8 mouse cellular contexts compared by ENCODE assay signal in genomic region chr7:73608070-73608803, GRCm38 (mm10).
DNase-seq lines count a peak whose midpoint lies in the region; ATAC-seq and TF ChIP-seq lines count a peak whose summit lies in the region.

No protein-coding gene starts in this region.

- H3K27ac ChIP-seq in kidney, embryonic 15.5 days: peak overlapping the region; percentile 88
- H3K27ac ChIP-seq in bone marrow macrophage, adult 2 months (ENCODE audit: insufficient read depth, low read depth, low read length): peak overlapping the region; percentile 88
- peak overlapping the region; percentile 85 for H3K27ac ChIP-seq in hindbrain, embryonic 16.5 days (ENCODE audit: low read depth, low read length)

- no peak for DNase-seq in kidney, postnatal 14 days
- DNase-seq in frontal cortex, postnatal 10 days (ENCODE audit: low spot score in 2 of 2): no peak
- DNase-seq in urinary bladder, postnatal 36 days (ENCODE audit: low spot score in 2 of 2): no peak
- DNase-seq in embryo, embryonic 10.5 days (ENCODE audit: low spot score): no peak

- no peaks in the 10 kb centered on the region for H3K36me3 ChIP-seq in kidney, embryonic 15.5 days
- no peaks in the 10 kb centered on the region for H3K36me3 ChIP-seq in hindbrain, embryonic 16.5 days (ENCODE audit: control insufficient read depth, insufficient read depth, low read length)
- H3K36me3 ChIP-seq in myocyte (ENCODE audit: control insufficient read depth, insufficient read depth): no peaks in the 10 kb centered on the region

- H3K9me3 ChIP-seq in kidney, embryonic 15.5 days (replicated peaks): no peaks in the 10 kb centered on the region
- no peaks in the 10 kb centered on the region for H3K9me3 ChIP-seq in hindbrain, embryonic 16.5 days (ENCODE audit: control insufficient read depth, low read length)

- H3K27me3 ChIP-seq in kidney, embryonic 15.5 days: no peaks in the 10 kb centered on the region
- H3K27me3 ChIP-seq in hindbrain, embryonic 16.5 days (replicated peaks; ENCODE audit: control insufficient read depth, insufficient read depth, low read length): no peaks in the 10 kb centered on the region
- H3K27me3 ChIP-seq in myocyte (ENCODE audit: control insufficient read depth, insufficient read depth, insufficient read length): no peaks in the 10 kb centered on the region

- peak overlapping the region; percentile 58 for H3K4me2 ChIP-seq in kidney, embryonic 15.5 days
- H3K4me2 ChIP-seq in hindbrain, embryonic 16.5 days (ENCODE audit: low read length): peak overlapping the region; percentile 67
- H3K4me2 ChIP-seq in myocyte (ENCODE audit: low read depth): peak overlapping the region; percentile 98

- H3K9ac ChIP-seq in kidney, embryonic 15.5 days: peak overlapping the region; percentile 21; the same call in 1 of the 2 replicates
- peak overlapping the region; percentile 60 for H3K9ac ChIP-seq in hindbrain, embryonic 16.5 days (ENCODE audit: low read depth, low read length)

- H3K4me1 ChIP-seq in kidney, embryonic 15.5 days: peaks cover 15% of the 10 kb centered on the region
- peaks cover 11% of the 10 kb centered on the region for H3K4me1 ChIP-seq in bone marrow macrophage, adult 2 months (ENCODE audit: control insufficient read depth, insufficient read depth, low read length)
- peaks cover 5% of the 10 kb centered on the region; the same call in 1 of the 2 replicates for H3K4me1 ChIP-seq in hindbrain, embryonic 16.5 days (ENCODE audit: control insufficient read depth, insufficient read depth, low read depth, low read length)

- WGBS in kidney, embryonic 15.5 days: 20% methylated on average over 8 of the region's 8 CpGs
- WGBS in hindbrain, embryonic 16.5 days: 21% methylated on average over 8 of the region's 8 CpGs

- H3K4me3 ChIP-seq in kidney, embryonic 15.5 days (replicated peaks): 0 out of 2 replicates have a peak overlapping the region, but pooled peaks have one; percentile 36
- peak overlapping the region; percentile 48; the same call in 1 of the 2 replicates for H3K4me3 ChIP-seq in bone marrow macrophage, adult 2 months (ENCODE audit: insufficient read depth, low read length)
- no peak overlapping the region; the same call in 1 of the 2 replicates for H3K4me3 ChIP-seq in hindbrain, embryonic 16.5 days (ENCODE audit: low read length)
- H3K4me3 ChIP-seq in myocyte: peak overlapping the region; percentile 31

- no peak for TF ChIP-seq CTCF in bone marrow macrophage, adult 2 months (IDR thresholded peaks at IDR 0.05; ENCODE audit: low read depth, low read length)

- no peak for TF ChIP-seq POLR2A in bone marrow macrophage, adult 2 months (IDR thresholded peaks at IDR 0.05; ENCODE audit: borderline replicate concordance, low read depth, low read length)
- TF ChIP-seq POLR2A in myocyte (IDR thresholded peaks at IDR 0.05; ENCODE audit: insufficient read length, low read depth): no peak

- ATAC-seq in kidney, embryonic 15.5 days (replicated peaks; ENCODE audit: low FRiP score): no peak
- no peak for ATAC-seq in hindbrain, embryonic 16.5 days

- no peaks in the 10 kb centered on the region for H3K79me2 ChIP-seq in myocyte (ENCODE audit: control insufficient read depth, insufficient read depth)

- H3ac ChIP-seq in myocyte (ENCODE audit: control insufficient read depth, insufficient read length): no peak overlapping the region

TF ChIP-seq in myocyte, 11 proteins besides CTCF, POLR2A, EP300 and RAD21:
- TF ChIP-seq MYOD1 (IDR thresholded peaks at IDR 0.05; ENCODE audit: control insufficient read depth in 1 of 3, insufficient read length in 2 of 3, low read depth in 2 of 3) (no peak), POLR2AphosphoS2 (IDR thresholded peaks at IDR 0.05; ENCODE audit: insufficient read length, low read depth) (no peak), MYOG (IDR thresholded peaks at IDR 0.05; ENCODE audit: control insufficient read depth in 1 of 3, insufficient read depth in 1 of 3, insufficient read length in 2 of 3, low read depth in 2 of 3) (no peak), SRF (IDR thresholded peaks at IDR 0.05; ENCODE audit: control insufficient read depth, insufficient read length, low read depth) (no peak), MAX (IDR thresholded peaks at IDR 0.05; ENCODE audit: low read depth) (no peak)
